Mouse (Mus musculus): Measurements from ENCODE around the gene Dact2.

DNA sequence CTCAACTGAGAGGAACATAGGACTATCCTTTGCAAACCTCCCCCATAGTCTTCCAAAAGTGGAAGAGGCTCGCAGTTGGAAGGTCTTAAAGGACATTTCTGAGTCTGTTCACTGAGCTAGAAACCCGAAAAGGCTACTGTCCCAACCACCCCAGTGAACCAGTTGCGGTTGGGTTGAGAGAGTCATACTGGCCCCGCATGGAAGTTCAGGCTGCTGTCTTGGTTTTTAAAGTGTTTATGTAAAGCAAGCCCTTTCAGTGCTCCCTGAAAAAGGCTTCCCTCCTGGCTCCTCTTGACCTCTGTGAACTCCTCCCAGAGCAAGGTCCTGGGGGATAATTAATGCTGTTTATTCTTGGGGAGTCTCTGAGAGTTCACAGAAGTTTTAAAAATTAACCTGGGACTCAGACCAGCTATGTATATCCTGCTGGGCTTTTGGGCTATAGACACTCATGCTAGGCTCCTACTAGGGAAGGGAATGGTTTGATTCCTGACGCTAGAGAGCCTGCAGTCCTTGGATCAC, 33.1 kb downstream of the Dact2 start:
- TF ChIP-seq CTCF (IDR thresholded peaks at IDR 0.05; ENCODE audit: low read depth) (no peak), EP300 (IDR thresholded peaks at IDR 0.05; ENCODE audit: low read depth) (no peak)
